Mouse (Mus musculus) myocyte (in vitro differentiated cells): ENCODE data around the gene Trpm3. TPM values are rescaled to one million over a fixed set of nuclear protein-coding genes. Genes with fewer than 3 reads are reported as not detected.

Source experiments
- H3K27me3 ChIP-seq: one replicate; pipeline ENCODE4 v1.6.1; 2011; ENCODE audit not compliant: control insufficient read depth, insufficient read depth, insufficient read length
- H3K36me3 ChIP-seq: one replicate; pipeline ENCODE4 v1.6.1; 2011; ENCODE audit not compliant: control insufficient read depth, insufficient read depth
- H3K4me2 ChIP-seq: one replicate; pipeline ENCODE4 v1.6.1; 2011; ENCODE audit warnings: low read depth, control low read depth
- H3K4me3 ChIP-seq: one replicate; pipeline ENCODE4 v1.5.1; 2011; ENCODE audit warnings: mild to moderate bottlenecking, control low read depth, moderate library complexity
- H3K79me2 ChIP-seq: one replicate; pipeline ENCODE4 v1.6.1; 2011; ENCODE audit not compliant: control insufficient read depth, insufficient read depth
- H3ac ChIP-seq: one replicate; pipeline ENCODE4 v1.6.1; 2011; ENCODE audit not compliant: control insufficient read depth, insufficient read length
- CEBPB ChIP-seq: IDR thresholded peaks from 2 replicates; pipeline ENCODE4 v1.6.1; 2011; ENCODE audit warnings: mild to moderate bottlenecking, moderate library complexity; ENCODE audit not compliant: poor library complexity, insufficient read depth, severe bottlenecking
- E2F4 ChIP-seq: IDR thresholded peaks from one replicate; pipeline ENCODE4 v1.6.1; 2011; ENCODE audit warnings: mild to moderate bottlenecking, control low read depth, moderate library complexity; ENCODE audit not compliant: insufficient read depth
- MAX ChIP-seq: IDR thresholded peaks from one replicate; pipeline ENCODE4 v1.6.1; 2011; ENCODE audit warnings: low read depth, mild to moderate bottlenecking, control low read depth
- MYOD1 ChIP-seq, 3 experiments: IDR thresholded peaks; one replicate each; pipeline ENCODE4 v1.6.1; 2011; ENCODE audit warnings: control low read depth in 2 of 3, low read depth in 2 of 3, mild to moderate bottlenecking in 2 of 3, moderate library complexity in 1 of 3; ENCODE audit not compliant: insufficient read length in 2 of 3, control insufficient read depth in 1 of 3
- MYOG ChIP-seq, 3 experiments: IDR thresholded peaks; one replicate each; pipeline ENCODE4 v1.6.1; 2011; ENCODE audit warnings: control low read depth in 2 of 3, low read depth in 2 of 3, mild to moderate bottlenecking in 2 of 3; ENCODE audit not compliant: insufficient read length in 2 of 3, control insufficient read depth in 1 of 3, insufficient read depth in 1 of 3
- POLR2A ChIP-seq: IDR thresholded peaks from one replicate; pipeline ENCODE4 v1.6.1; 2011; ENCODE audit warnings: low read depth, mild to moderate bottlenecking, control low read depth, moderate library complexity; ENCODE audit not compliant: insufficient read length
- POLR2AphosphoS2 ChIP-seq: IDR thresholded peaks from one replicate; pipeline ENCODE4 v1.6.1; 2011; ENCODE audit warnings: low read depth, control low read depth; ENCODE audit not compliant: insufficient read length
- REST ChIP-seq: IDR thresholded peaks from one replicate; pipeline ENCODE4 v1.6.1; 2011; ENCODE audit warnings: mild to moderate bottlenecking, control low read depth, moderate library complexity; ENCODE audit not compliant: insufficient read depth, insufficient read length
- SRF ChIP-seq: IDR thresholded peaks from one replicate; pipeline ENCODE4 v1.6.1; 2011; ENCODE audit warnings: low read depth; ENCODE audit not compliant: control insufficient read depth, insufficient read length
- TCF12 ChIP-seq: IDR thresholded peaks from one replicate; pipeline ENCODE4 v1.6.1; 2011; ENCODE audit warnings: mild to moderate bottlenecking, control low read depth; ENCODE audit not compliant: poor library complexity, insufficient read depth, severe bottlenecking
- TCF3 ChIP-seq: IDR thresholded peaks from one replicate; pipeline ENCODE4 v1.6.1; 2011; ENCODE audit warnings: low read depth, control low read depth; ENCODE audit not compliant: insufficient read length
- USF1 ChIP-seq: IDR thresholded peaks from one replicate; pipeline ENCODE4 v1.6.1; 2011; ENCODE audit warnings: low read depth, mild to moderate bottlenecking, control low read depth, moderate library complexity
- polyA plus RNA-seq: library from polyadenylated mRNA; unstranded; fragments of >200 nt; fragmentation: generic; extraction: Trizol; gene quantifications from one replicate; pipeline ENCODE4 v1.2.1, GENCODE M21; 2012; ENCODE audit warnings: missing spikeins

The Trpm3 gene
- polyA plus RNA-seq, 1 experiment, result 0.05 TPM

GRCm38 (mm10) chr19:22108893-22109463 lies 29.9 kb upstream of the Trpm3 start:
- H3K4me3 ChIP-seq, result no peak overlapping the region
- no peak overlapping the region for H3ac ChIP-seq
- no peaks in the 10 kb centered on the region for H3K79me2 ChIP-seq
- H3K4me2 ChIP-seq, result no peak overlapping the region
- H3K36me3 ChIP-seq, result no peaks in the 10 kb centered on the region
- TF ChIP-seq MYOD1 (IDR thresholded peaks at IDR 0.05; ENCODE audit: control insufficient read depth in 1 of 3, insufficient read length in 2 of 3, low read depth in 2 of 3), result no peak
- no peak for TF ChIP-seq TCF12
- TF ChIP-seq SRF, result no peak
- no peak for TF ChIP-seq TCF3
- no peak for TF ChIP-seq REST
- no peak for TF ChIP-seq MAX
- no peak for TF ChIP-seq E2F4
- no peak for TF ChIP-seq POLR2A
- TF ChIP-seq CEBPB, result no peak
- no peak for TF ChIP-seq USF1
- no peak for TF ChIP-seq POLR2AphosphoS2
- no peak for TF ChIP-seq MYOG (IDR thresholded peaks at IDR 0.05; ENCODE audit: control insufficient read depth in 1 of 3, insufficient read depth in 1 of 3, insufficient read length in 2 of 3, low read depth in 2 of 3)
- no peaks in the 10 kb centered on the region for H3K27me3 ChIP-seq

- Histone ChIP-seq H3K27me3 (no peaks in the 10 kb centered on the region), H3K36me3 (no peaks in the 10 kb centered on the region), H3K4me2 (no peak overlapping the region), H3K79me2 (no peaks in the 10 kb centered on the region), H3K4me3 (no peak overlapping the region), H3ac (no peak overlapping the region)
- TF ChIP-seq USF1, result no peak
- TF ChIP-seq TCF3, result no peak
- no peak for TF ChIP-seq REST
- no peak for TF ChIP-seq CEBPB
- TF ChIP-seq POLR2AphosphoS2, result no peak
- no peak for TF ChIP-seq SRF
- TF ChIP-seq TCF12, result no peak
- no peak for TF ChIP-seq MYOG (IDR thresholded peaks at IDR 0.05; ENCODE audit: control insufficient read depth in 1 of 3, insufficient read depth in 1 of 3, insufficient read length in 2 of 3, low read depth in 2 of 3)
- TF ChIP-seq POLR2A, result no peak
- TF ChIP-seq E2F4, result no peak
- TF ChIP-seq MYOD1 (IDR thresholded peaks at IDR 0.05; ENCODE audit: control insufficient read depth in 1 of 3, insufficient read length in 2 of 3, low read depth in 2 of 3), result no peak
- TF ChIP-seq MAX, result no peak
Observed at GRCm38 (mm10) chr19:22120976-22121375, 17.9 kb upstream of the Trpm3 start.

- H3K79me2 ChIP-seq, result no peaks in the 10 kb centered on the region
- H3K4me2 ChIP-seq, result no peak overlapping the region
- no peaks in the 10 kb centered on the region for H3K36me3 ChIP-seq
- no peak overlapping the region for H3K4me3 ChIP-seq
- H3ac ChIP-seq, result no peak overlapping the region
- TF ChIP-seq MYOD1 (IDR thresholded peaks at IDR 0.05; ENCODE audit: control insufficient read depth in 1 of 3, insufficient read length in 2 of 3, low read depth in 2 of 3), result no peak
- no peak for TF ChIP-seq CEBPB
- TF ChIP-seq TCF3, result no peak
- TF ChIP-seq SRF, result no peak
- TF ChIP-seq POLR2A, result no peak
- TF ChIP-seq E2F4, result no peak
- TF ChIP-seq MAX, result no peak
- TF ChIP-seq REST, result no peak
- no peak for TF ChIP-seq USF1
- no peak for TF ChIP-seq TCF12
- no peaks in the 10 kb centered on the region for H3K27me3 ChIP-seq
Observed at GRCm38 (mm10) chr19:22121631-22122030, 17.2 kb upstream of the Trpm3 start.

- Histone ChIP-seq H3K36me3 (no peaks in the 10 kb centered on the region), H3K4me3 (no peak overlapping the region), H3K27me3 (no peaks in the 10 kb centered on the region), H3K4me2 (no peak overlapping the region), H3K79me2 (no peaks in the 10 kb centered on the region), H3ac (no peak overlapping the region)
- no peak for TF ChIP-seq TCF3
- TF ChIP-seq POLR2A, result no peak
- no peak for TF ChIP-seq POLR2AphosphoS2
- TF ChIP-seq MYOD1 (IDR thresholded peaks at IDR 0.05; ENCODE audit: control insufficient read depth in 1 of 3, insufficient read length in 2 of 3, low read depth in 2 of 3), result no peak
- TF ChIP-seq TCF12, result no peak
- TF ChIP-seq REST, result no peak
- TF ChIP-seq CEBPB, result no peak
Observed at GRCm38 (mm10) chr19:22132626-22133025, 6.2 kb upstream of the Trpm3 start.

- no peaks in the 10 kb centered on the region for H3K27me3 ChIP-seq
- no peaks in the 10 kb centered on the region for H3K36me3 ChIP-seq
- H3K79me2 ChIP-seq, result no peaks in the 10 kb centered on the region
- no peak overlapping the region for H3ac ChIP-seq
- no peak overlapping the region for H3K4me3 ChIP-seq
- H3K4me2 ChIP-seq, result no peak overlapping the region
- TF ChIP-seq REST, result no peak
Observed at GRCm38 (mm10) chr19:22178549-22178948, 39.7 kb downstream of the Trpm3 start.
